Mouse (Mus musculus): ENCODE results near the gene Atp8a2. TPM values are rescaled to one million over a fixed set of nuclear protein-coding genes. Genes with fewer than 3 reads are reported as not detected.
A peak's percentile ranks its signal among the peaks of the same experiment; 100 is the strongest.
"Not testable (repeated sequence)": the region's sequence is repeated elsewhere in the genome, so short reads cannot be mapped to it uniquely, and the experiment has no call there.

Atp8a2 gene
- total RNA-seq, 2 experiments from 2014 or later, result 45.1 to 51.3 TPM

- no peak for DNase-seq
Measured at GRCm38 (mm10) chr14:59759900-59760493, 437.0 kb downstream of the Atp8a2 start.

GRCm38 (mm10) chr14:59759196-59759839 lies 437.7 kb downstream of the Atp8a2 start:
- DNase-seq, result no peak

- no peak for DNase-seq
Measured at GRCm38 (mm10) chr14:59752401-59752800, 444.6 kb downstream of the Atp8a2 start.

GRCm38 (mm10) chr14:59750005-59750404 lies 447.0 kb downstream of the Atp8a2 start:
- no peak for DNase-seq

GRCm38 (mm10) chr14:59745676-59746075 lies 451.3 kb downstream of the Atp8a2 start:
- DNase-seq, result no peak

- DNase-seq, result no peak
Measured at GRCm38 (mm10) chr14:59741752-59742151, 455.2 kb downstream of the Atp8a2 start.

- DNase-seq, result no peak
Measured at GRCm38 (mm10) chr14:59739446-59739845, 457.5 kb downstream of the Atp8a2 start.

- no peak for DNase-seq
Measured at GRCm38 (mm10) chr14:59737734-59738294, 459.2 kb downstream of the Atp8a2 start.

- DNase-seq, result peak; percentile 30 to 40
Measured at GRCm38 (mm10) chr14:59736861-59737700, 459.9 kb downstream of the Atp8a2 start.

- no peak for DNase-seq
Measured at GRCm38 (mm10) chr14:59730043-59730390, 467.0 kb downstream of the Atp8a2 start.

GRCm38 (mm10) chr14:59729298-59730042 lies 467.5 kb downstream of the Atp8a2 start:
- DNase-seq, result no peak

- DNase-seq, result no peak
Measured at GRCm38 (mm10) chr14:59727016-59727415, 470.0 kb downstream of the Atp8a2 start.

- DNase-seq, result no peak
Measured at GRCm38 (mm10) chr14:59723163-59723562, 473.8 kb downstream of the Atp8a2 start.

- no peak for DNase-seq
Measured at GRCm38 (mm10) chr14:59721957-59722356, 475.0 kb downstream of the Atp8a2 start.

- peak in 1 of 2 experiments; percentile 22 for DNase-seq
Measured at GRCm38 (mm10) chr14:59721356-59721755, 475.6 kb downstream of the Atp8a2 start.

- DNase-seq, result no peak
Measured at GRCm38 (mm10) chr14:59720386-59720785, 476.6 kb downstream of the Atp8a2 start.

- DNase-seq, result not testable (repeated sequence)
Measured at GRCm38 (mm10) chr14:59716443-59717085, 480.4 kb downstream of the Atp8a2 start.

- DNase-seq, result peak; percentile 26 to 31
Measured at GRCm38 (mm10) chr14:59715695-59716442, 481.1 kb downstream of the Atp8a2 start.

- DNase-seq, result no peak
Measured at GRCm38 (mm10) chr14:59709505-59710335, 487.3 kb downstream of the Atp8a2 start.

GRCm38 (mm10) chr14:59708009-59708408 lies 489.0 kb downstream of the Atp8a2 start:
- DNase-seq, result no peak
